Mouse (Mus musculus) lung, postnatal 10 days (tissue): Measurements from ENCODE around the gene Ciao1.
"Not testable (repeated sequence)": the region's sequence is repeated elsewhere in the genome, so short reads cannot be mapped to it uniquely, and the experiment has no call there.

Source experiments
- DNase-seq: peaks from one replicate; pipeline ENCODE4 v3.0.0; 2021

Gene Ciao1

DNA sequence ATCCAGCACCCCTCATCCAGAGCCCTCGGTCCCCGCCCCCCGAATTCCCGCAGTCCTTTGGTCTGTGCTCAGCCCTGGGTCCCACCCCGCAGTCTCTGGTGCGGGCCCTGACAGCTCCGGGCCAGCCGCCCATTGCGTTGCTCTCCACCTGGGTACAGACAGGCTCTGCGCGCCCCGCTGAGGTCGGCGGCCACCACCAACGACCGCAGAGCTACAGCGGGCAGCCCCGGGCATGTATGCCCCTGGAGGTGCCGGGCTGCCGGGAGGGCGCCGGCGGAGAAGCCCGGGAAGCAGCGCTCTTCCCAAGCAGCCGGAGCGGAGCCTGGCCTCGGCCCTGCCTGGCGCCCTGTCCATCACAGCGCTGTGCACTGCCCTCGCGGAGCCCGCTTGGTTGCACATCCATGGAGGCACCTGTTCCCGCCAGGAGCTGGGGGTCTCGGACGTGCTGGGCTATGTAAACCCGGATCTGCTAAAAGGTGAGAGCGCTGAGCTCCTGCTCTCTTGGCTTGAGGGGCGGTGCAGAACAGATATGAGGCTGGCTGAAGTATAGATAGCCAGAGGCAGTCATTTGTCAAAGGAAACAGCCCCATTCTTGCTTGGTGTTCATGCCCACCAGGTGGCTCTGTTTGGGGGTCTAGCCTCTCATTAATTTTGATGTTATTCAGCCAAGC lies 853 bp upstream of the Ciao1 start:
- DNase-seq: peak; percentile 59

DNA sequence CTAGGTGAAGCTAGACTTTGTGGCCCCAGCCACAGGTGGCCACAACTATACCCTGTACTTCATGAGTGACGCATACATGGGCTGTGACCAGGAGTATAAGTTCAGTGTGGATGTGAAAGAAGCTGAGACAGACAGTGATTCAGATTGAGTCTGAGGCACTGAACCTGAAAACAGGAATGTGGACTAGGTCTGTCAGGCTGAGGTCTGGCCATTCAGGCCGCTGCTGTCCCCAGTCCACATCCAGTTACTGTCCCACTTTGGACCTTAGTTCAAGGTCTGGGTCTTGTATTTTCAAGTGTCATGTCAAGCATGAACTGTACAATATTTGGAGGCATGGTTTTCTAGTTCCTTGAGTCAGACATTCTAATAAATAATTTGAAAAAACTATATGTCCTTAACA lies 7.6 kb downstream of the Ciao1 start:
- DNase-seq: no peak

DNA sequence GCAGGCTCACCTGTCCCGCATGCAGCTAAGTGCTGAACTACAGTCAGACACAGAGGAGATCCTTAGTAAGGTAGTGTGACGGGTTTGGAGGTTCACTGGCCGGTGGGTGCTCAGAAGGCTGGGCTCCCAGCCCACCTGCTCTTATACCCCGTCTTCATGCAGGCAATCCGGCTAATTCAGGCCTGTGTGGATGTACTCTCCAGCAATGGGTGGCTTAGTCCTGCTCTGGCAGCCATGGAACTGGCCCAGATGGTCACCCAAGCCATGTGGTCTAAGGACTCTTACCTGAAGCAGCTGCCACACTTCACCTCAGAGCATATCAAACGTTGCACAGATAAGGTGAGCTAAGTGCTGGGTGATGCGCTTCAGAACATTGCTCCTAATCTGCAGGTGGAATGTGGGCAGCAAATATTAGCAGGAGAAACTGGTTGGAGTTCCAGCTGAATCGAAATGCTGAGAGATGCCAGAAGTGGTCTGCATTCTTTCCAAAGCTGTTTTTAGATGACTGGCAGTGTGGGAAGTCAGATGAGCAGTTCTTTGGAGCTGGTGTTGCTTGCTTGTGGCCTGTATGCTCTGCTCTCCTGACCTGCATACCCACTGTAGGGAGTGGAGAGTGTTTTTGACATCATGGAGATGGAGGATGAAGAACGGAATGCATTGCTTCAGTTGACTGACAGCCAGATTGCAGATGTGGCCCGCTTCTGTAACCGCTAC lies 9.6 kb downstream of the Ciao1 start:
- DNase-seq: peak; percentile 8

DNA sequence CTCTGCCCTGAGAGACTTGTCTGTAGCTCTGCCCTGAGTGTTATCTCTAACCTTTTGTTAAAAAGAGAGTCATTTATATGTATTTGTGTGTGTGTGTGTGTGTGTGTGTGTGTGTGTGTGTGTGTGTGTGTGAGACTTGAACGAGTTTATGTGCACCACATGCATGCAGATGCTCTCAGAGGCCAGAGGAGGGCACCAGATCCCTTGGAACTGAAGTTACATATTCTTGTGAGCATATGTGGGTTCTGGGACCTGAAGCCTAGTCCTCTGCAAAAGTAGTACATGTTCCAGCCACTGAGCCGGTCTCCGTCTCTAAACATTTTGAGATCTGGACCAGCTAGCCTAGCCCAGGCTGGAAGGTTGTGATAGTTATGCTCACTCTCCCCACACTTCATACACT lies 22.4 kb downstream of the Ciao1 start:
- no peak for DNase-seq

DNA sequence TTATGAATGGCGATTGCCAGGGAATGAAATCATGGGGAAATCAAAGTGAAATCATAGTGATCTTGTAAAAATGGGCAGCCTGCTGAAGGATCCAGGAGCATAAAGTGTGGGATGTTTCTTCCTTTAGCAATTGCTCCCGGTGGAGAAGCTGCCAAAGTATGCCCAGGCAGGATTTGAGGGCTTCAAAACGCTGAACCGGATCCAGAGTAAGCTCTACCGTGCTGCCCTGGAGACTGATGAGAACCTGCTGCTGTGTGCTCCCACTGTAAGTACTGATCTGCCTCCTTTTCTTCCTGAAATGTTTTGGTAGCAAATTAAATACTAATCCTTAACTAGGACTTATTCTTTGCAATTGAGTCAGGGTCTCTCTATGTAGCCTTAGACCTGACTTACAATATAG lies 29.9 kb downstream of the Ciao1 start:
- DNase-seq: no peak

DNA sequence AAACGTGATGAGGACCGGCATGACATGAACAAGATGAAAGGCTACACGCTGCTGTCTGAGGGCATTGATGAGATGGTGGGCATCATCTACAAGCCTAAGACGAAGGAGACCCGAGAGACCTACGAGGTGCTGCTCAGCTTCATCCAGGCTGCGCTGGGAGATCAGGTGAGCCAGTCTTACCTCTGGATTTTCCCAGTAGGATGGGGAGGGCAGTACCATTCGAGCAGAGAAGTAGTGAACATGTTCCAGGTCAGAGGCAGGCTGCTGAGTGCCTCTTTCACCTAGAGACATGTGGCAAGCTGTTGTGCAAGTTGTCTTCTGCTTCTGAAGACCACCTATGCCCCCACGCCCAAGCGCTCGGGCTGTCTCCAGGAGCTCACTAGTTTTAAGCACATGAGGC lies 36.9 kb downstream of the Ciao1 start:
- DNase-seq: no peak

DNA sequence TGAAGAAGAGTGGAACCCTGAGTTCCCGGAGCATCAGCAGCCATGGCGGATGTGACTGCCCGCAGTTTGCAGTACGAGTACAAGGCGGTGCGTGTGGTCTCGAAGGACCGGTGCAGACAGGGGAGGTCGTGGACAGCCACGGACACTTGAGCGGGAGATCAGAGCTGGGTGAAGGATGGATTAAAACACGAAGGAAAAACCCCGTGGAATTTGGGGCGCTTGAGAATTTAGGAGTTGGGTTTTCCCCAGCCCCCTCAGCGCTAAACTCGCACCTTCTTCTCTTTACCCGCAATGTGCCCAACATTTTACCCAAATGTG lies 39.2 kb downstream of the Ciao1 start:
- no peak for DNase-seq

DNA sequence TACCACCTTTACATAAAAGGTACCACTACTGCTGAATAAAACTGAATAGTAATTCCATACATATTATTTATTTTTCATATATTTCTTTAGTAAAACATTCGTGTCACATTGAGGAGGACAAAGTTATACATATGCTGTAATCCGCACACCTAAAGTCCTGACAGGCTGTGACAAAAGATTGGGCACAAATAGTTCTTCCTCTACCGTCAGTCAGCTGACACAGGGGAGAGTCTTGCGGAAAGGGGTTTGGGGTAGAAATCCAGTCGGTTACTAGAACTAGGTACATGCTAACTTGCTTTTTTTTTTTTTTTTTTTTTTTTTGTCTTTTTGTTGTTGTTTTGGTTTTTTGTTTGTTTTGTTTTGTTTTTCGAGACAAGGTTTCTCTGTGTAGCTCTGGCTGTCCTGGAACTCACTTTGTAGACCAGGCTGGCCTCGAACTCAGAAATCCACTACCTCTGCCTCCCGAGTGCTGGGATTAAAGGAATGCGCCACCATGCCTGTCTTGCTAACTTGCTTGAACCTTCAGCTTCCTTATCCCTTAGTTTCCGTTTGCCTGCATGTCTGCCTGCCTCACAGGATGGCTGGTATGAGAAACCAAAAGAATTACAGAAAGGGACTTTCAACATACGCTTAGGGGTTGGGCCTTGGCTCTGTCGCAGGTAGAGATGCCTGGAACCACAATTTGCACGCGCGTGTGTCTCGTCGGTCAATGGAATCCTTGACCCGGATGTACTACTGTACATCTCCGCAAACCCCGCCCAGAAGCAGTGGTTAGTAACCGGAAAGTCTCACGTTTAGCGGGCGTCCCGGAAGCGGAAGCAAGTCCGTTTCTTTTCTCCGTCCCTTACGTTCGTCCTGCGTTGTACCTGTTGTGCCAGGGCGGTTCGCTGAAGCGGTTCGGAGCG lies 39.8 kb downstream of the Ciao1 start, which contains the start of the genes 1810024B03Rik and Snrnp200:
Gene 1810024B03Rik, minus strand, starts transcription at position 734 of the 905 bp plus-strand sequence.
Gene Snrnp200, plus strand, starts transcription at position 840 of the 905 bp plus-strand sequence.
- peak; percentile 97 for DNase-seq

DNA sequence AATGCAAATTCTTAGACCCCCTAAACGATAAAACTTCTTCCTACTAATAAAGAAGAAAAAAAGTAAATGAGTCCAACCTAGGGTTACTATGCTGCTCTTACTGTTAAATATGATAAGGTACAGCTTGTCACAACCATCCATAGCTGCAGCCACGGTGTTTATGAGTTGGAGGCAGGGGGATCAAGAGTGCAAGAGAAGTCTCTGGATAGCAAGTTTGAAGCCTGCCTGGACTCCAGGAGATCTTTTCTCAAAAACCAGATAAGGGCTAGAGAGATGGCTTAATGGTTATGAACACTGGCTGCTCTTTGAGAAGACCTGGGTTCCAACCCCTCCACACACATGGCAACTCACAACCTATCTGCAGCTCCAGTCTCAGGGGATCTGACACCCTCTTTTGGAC lies 40.7 kb downstream of the Ciao1 start:
- no peak for DNase-seq

DNA sequence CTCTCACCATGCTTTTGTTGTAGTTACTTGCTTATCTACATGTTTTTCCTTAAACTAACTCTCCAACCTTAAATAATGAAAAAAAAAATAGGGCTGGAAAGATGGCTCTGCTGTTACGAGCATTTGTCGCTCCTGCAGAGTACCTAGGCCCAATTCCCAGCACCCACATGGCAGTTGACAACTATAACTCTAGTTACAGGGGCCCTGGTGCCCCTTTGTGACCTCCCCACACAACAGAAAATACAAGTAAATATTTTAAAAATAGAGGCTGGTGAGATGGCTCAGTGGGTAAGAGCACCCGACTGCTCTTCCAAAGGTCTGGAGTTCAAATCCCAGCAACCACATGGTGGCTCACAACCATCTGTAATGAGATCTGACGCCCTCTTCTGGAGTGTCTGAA lies 41.7 kb downstream of the Ciao1 start:
- DNase-seq: not testable (repeated sequence)

DNA sequence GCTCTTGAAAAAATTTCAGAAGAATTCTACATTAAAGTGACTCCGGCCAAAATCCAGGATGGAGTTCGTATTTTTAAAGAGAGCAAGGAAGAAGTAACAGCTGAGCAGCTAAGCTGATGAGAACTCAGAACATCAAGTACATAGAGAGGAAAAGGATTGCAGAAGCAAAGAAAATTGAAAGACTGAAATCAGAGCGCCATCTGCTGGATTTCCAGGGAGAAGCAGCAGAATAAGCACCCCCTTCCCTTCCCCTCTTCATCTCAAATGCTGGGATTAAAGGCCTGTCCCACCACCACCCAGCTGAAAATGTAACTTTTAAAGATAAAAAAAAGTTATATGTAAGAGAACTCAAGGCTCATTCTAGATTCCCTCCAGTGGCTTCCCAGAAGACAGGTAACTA lies 42.7 kb downstream of the Ciao1 start:
- DNase-seq: peak; percentile 72
